In the genomic region with DNA sequence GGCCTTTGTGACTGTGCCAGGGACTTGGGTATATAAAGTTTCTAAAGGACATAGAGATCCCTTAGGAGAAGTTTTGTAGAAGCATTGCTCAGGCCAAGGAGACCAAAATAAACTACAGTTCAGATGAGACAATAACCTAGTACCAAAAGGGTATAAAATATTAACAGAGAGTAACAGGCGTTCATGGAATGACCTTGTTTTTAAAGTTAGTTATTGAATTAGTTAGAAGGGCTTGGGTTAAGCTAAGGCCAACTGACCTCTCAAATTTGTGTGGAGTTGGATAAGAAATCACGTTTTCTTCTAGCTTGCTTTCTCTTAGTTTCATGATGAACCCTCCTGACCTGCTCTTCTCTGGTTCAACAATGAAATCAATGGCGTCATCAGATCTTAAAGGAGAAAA, we compare ENCODE assay signal across 31 mouse cellular contexts.
"Had no signal": no experiment of that assay in that cellular context is flagged by ENCODE, and none has a peak within 500 bp of the region (broad histone marks: within the 10 kb centered on the region; RNA-seq: fewer than 3 reads in every experiment).

No protein-coding gene starts in this region.

- H3K9me3 ChIP-seq: limb, embryonic 10.5 days; limb, embryonic 12.5 days; limb, embryonic 13.5 days; limb, embryonic 15.5 days; liver, embryonic 13.5 days; liver, embryonic 15.5 days; lung, embryonic 15.5 days; megakaryocyte, embryonic 14.5 days; midbrain, embryonic 10.5 days; midbrain, embryonic 12.5 days; midbrain, embryonic 13.5 days; midbrain, embryonic 15.5 days; neural tube, embryonic 12.5 days had no signal

- H3K4me3 ChIP-seq: limb, embryonic 10.5 days; limb, embryonic 12.5 days; limb, embryonic 13.5 days; limb, embryonic 15.5 days; liver, embryonic 13.5 days; liver, embryonic 15.5 days; lung, embryonic 15.5 days; megakaryocyte, embryonic 14.5 days; midbrain, embryonic 10.5 days; midbrain, embryonic 12.5 days; midbrain, embryonic 13.5 days; midbrain, embryonic 15.5 days; myocyte; neural tube, embryonic 12.5 days had no signal

- H3K4me1 ChIP-seq: limb, embryonic 10.5 days; limb, embryonic 12.5 days; limb, embryonic 13.5 days; limb, embryonic 15.5 days; liver, embryonic 15.5 days; lung, embryonic 15.5 days; midbrain, embryonic 10.5 days; midbrain, embryonic 12.5 days; midbrain, embryonic 13.5 days; midbrain, embryonic 15.5 days; neural tube, embryonic 12.5 days had no signal

- H3K27me3 ChIP-seq: limb, embryonic 12.5 days; limb, embryonic 13.5 days; limb, embryonic 15.5 days; liver, embryonic 13.5 days; liver, embryonic 15.5 days; lung, embryonic 15.5 days; midbrain, embryonic 12.5 days; midbrain, embryonic 13.5 days; midbrain, embryonic 15.5 days; neural tube, embryonic 12.5 days had no signal

- H3K27ac ChIP-seq: limb, embryonic 10.5 days; limb, embryonic 12.5 days; limb, embryonic 13.5 days; limb, embryonic 15.5 days; liver, embryonic 13.5 days; liver, embryonic 14.5 days; liver, embryonic 15.5 days; lung, embryonic 15.5 days; macrophage; midbrain, embryonic 10.5 days; midbrain, embryonic 12.5 days; midbrain, embryonic 13.5 days; midbrain, embryonic 15.5 days; neural tube, embryonic 12.5 days had no signal

- H3K36me3 ChIP-seq: limb, embryonic 10.5 days; limb, embryonic 12.5 days; limb, embryonic 13.5 days; limb, embryonic 15.5 days; liver, embryonic 13.5 days; liver, embryonic 15.5 days; lung, embryonic 15.5 days; midbrain, embryonic 10.5 days; midbrain, embryonic 12.5 days; midbrain, embryonic 13.5 days; midbrain, embryonic 15.5 days; neural tube, embryonic 12.5 days had no signal

- DNase-seq: left cerebral cortex, postnatal 4 days; liver; liver, embryonic 13.5 days; liver, postnatal 0 days; lung, adult 18-20 months; lung, adult 2 months; lung, embryonic 14.5 days; lung, postnatal 10 days; lung, postnatal 14 days; lung, postnatal 36 days; lung, postnatal 4 days; midbrain, embryonic 14.5 days had no signal

- ATAC-seq: liver, postnatal 0 days; lung, postnatal 0 days; midbrain, embryonic 13.5 days; midbrain, embryonic 15.5 days; midbrain, embryonic 16.5 days had no signal

- H3K9ac ChIP-seq: limb, embryonic 12.5 days; limb, embryonic 13.5 days; limb, embryonic 15.5 days; liver, embryonic 13.5 days; liver, embryonic 14.5 days; liver, embryonic 15.5 days; liver, postnatal 0 days; lung, embryonic 14.5 days; lung, embryonic 15.5 days; midbrain, embryonic 12.5 days; midbrain, embryonic 13.5 days; midbrain, embryonic 15.5 days; neural tube, embryonic 12.5 days had no signal

- H3K4me2 ChIP-seq: limb, embryonic 12.5 days; limb, embryonic 13.5 days; limb, embryonic 15.5 days; liver, embryonic 11.5 days; liver, embryonic 13.5 days; liver, embryonic 15.5 days; lung, embryonic 14.5 days; lung, embryonic 15.5 days; midbrain, embryonic 11.5 days; midbrain, embryonic 12.5 days; midbrain, embryonic 13.5 days; midbrain, embryonic 15.5 days; neural tube, embryonic 12.5 days had no signal
